Mouse (Mus musculus): Measurements from ENCODE around the gene Dpp7. TPM values are rescaled to one million over a fixed set of nuclear protein-coding genes. Genes with fewer than 3 reads are reported as not detected.

Gene Dpp7
- polyA plus RNA-seq, 1 experiment from 2014 or later, result 46.0 TPM

GRCm38 (mm10) chr2:25394281-25395221 is 38.4 kb upstream of the Dpp7 start:
- Histone ChIP-seq H3K9ac (peak overlapping the region; percentile 17; the same call in 1 of the 2 replicates), H3K27ac (0 out of 2 replicates have a peak overlapping the region, but pooled peaks have one; percentile 10), H3K4me3 (replicated peaks) (no peak overlapping the region), H3K27me3 (replicated peaks) (peaks cover 35% of the 10 kb centered on the region), H3K4me2 (replicated peaks) (no peak overlapping the region), H3K9me3 (no peaks in the 10 kb centered on the region), H3K36me3 (no peaks in the 10 kb centered on the region), H3K4me1 (replicated peaks) (peaks cover 16% of the 10 kb centered on the region)
- no peak for ATAC-seq
- 38% methylated on average over 3 of the region's 3 CpGs for WGBS

DNA sequence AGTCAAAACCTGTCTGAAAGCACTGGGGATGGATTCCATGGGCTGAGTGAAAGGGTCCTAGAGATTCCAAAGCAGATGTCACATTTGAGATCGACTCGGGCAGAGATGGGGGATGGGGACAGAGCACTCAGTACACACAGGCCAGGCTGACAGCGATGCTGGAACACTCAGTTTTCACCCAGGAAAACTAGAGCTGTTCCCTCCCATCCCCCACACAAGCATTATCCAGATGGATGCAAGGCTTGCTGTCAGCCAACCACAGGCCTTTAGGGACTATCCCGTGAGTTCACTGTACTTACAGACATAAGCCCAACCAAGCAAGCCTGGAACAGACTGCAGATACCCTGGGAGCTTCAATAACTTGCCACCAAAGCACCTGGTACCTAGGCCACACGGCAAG is 35.1 kb upstream of the Dpp7 start:
- no peaks in the 10 kb centered on the region for H3K36me3 ChIP-seq
- H3K4me3 ChIP-seq (replicated peaks), result no peak overlapping the region
- 64% methylated on average over 5 of the region's 5 CpGs for WGBS
- no peak overlapping the region for H3K4me2 ChIP-seq (replicated peaks)
- H3K27ac ChIP-seq, result no peak overlapping the region
- no peak overlapping the region for H3K9ac ChIP-seq
- peaks cover 16% of the 10 kb centered on the region for H3K4me1 ChIP-seq (replicated peaks)
- ATAC-seq, result no peak
- H3K27me3 ChIP-seq (replicated peaks), result peaks cover 6% of the 10 kb centered on the region
- H3K9me3 ChIP-seq, result no peaks in the 10 kb centered on the region

DNA sequence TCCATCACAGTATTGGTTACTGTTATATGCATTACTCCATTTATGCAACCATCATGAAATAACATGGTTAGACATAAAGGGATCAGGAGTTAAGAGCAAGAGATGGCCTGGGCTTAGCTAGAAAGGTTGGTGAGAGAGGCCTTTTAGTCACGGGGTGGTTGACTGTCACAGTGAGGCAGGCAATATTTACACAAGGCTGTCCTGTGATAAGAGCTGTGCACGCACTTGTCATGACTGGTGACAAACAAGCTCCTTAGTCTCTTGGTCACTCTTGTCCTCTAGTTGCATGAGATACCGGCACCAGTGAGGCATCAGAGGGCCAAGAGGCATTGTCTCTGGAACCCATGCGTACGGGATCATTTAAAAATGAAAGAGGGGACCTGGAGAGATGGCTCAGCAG is 28.3 kb upstream of the Dpp7 start:
- H3K27ac ChIP-seq, result no peak overlapping the region
- no peak overlapping the region for H3K4me2 ChIP-seq (replicated peaks)
- H3K4me1 ChIP-seq (replicated peaks), result no peaks in the 10 kb centered on the region
- H3K9me3 ChIP-seq, result no peaks in the 10 kb centered on the region
- ATAC-seq, result peak; percentile 41; the same call in 1 of the 2 replicates
- no peak overlapping the region for H3K9ac ChIP-seq
- H3K4me3 ChIP-seq (replicated peaks), result no peak overlapping the region
- no peaks in the 10 kb centered on the region for H3K27me3 ChIP-seq (replicated peaks)
- 59% methylated on average over 5 of the region's 5 CpGs for WGBS
- no peaks in the 10 kb centered on the region for H3K36me3 ChIP-seq

DNA sequence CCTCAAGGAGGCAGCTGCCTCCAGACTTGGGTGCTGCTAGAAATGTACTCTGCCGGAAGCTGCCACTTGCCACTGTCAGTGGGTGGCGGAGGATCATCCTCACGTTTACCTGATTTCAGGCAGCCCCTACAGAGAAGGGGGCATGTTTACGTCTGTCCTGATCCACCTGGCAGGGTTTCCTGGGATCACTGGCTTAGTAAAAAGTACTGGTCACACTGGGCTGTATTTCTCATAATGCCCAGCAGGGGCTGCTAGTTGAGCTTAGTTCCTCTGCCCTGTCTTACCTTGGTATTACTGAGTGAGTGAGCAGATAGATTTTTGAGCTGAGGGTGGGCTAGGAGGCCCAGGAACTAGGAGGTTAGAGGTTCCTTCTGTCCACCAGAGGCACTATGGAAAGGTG is 20.4 kb upstream of the Dpp7 start:
- Histone ChIP-seq H3K36me3 (peaks cover 11% of the 10 kb centered on the region), H3K27me3 (replicated peaks) (no peaks in the 10 kb centered on the region), H3K4me2 (replicated peaks) (no peak overlapping the region), H3K27ac (no peak overlapping the region), H3K9ac (no peak overlapping the region), H3K4me3 (replicated peaks) (no peak overlapping the region), H3K9me3 (no peaks in the 10 kb centered on the region), H3K4me1 (replicated peaks) (peaks cover 26% of the 10 kb centered on the region)
- 54% methylated on average over 4 of the region's 4 CpGs for whole genome bisulfite sequencing
- no peak for ATAC-seq

DNA sequence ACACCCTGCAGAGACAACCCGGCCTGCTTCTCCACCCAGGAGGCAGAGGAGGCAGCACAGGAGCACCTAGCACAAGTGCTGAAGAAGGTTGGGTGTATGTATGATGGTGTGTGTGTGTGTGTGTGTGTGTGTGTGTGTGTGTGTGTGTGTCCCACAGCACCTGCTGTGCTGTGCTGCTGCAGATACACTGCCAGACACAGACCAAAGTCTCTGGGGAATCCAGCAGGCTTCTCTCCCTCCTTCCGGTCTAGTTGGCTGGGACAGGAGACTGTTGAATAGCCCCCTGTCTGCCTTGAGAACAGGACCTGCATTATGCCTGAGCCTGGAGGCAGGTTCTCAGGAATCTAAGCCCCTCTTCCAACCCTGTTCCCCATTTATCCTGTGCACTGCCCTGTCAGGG is 17.3 kb upstream of the Dpp7 start:
- 50% methylated on average over 2 of the region's 2 CpGs for WGBS

GRCm38 (mm10) chr2:25372644-25373391 is 16.7 kb upstream of the Dpp7 start:
- H3K27me3 ChIP-seq (replicated peaks), result no peaks in the 10 kb centered on the region
- peaks cover 30% of the 10 kb centered on the region for H3K4me1 ChIP-seq (replicated peaks)
- no peaks in the 10 kb centered on the region for H3K9me3 ChIP-seq
- peak overlapping the region; percentile 78 for H3K27ac ChIP-seq
- peak; percentile 26 for ATAC-seq
- H3K36me3 ChIP-seq, result peaks cover 6% of the 10 kb centered on the region
- peak overlapping the region; percentile 96 for H3K4me2 ChIP-seq (replicated peaks)
- peak overlapping the region; percentile 80 for H3K4me3 ChIP-seq (replicated peaks)
- 3% methylated on average over 42 of the region's 42 CpGs for WGBS
- peak overlapping the region; percentile 73 for H3K9ac ChIP-seq

More for the DNA sequence above, 17.3 kb upstream of the Dpp7 start:
- Histone ChIP-seq H3K27ac (no peak overlapping the region), H3K9me3 (no peaks in the 10 kb centered on the region), H3K36me3 (peaks cover 11% of the 10 kb centered on the region), H3K4me3 (replicated peaks) (peak overlapping the region; percentile 80), H3K4me1 (replicated peaks) (peaks cover 30% of the 10 kb centered on the region), H3K4me2 (replicated peaks) (peak overlapping the region; percentile 96), H3K27me3 (replicated peaks) (no peaks in the 10 kb centered on the region), H3K9ac (peak overlapping the region; percentile 73)
- ATAC-seq, result no peak

- no peaks in the 10 kb centered on the region for H3K27me3 ChIP-seq (replicated peaks)
- WGBS, result under 1% methylated on average over 65 of the region's 65 CpGs
- peak; percentile 91 for ATAC-seq
These were observed 15.8 kb upstream of the Dpp7 start, which contains the start of gene Sapcd2 for GRCm38 (mm10) chr2:25371764-25372643. TSS of gene Sapcd2 (plus strand) at chr2:25372321.

GRCm38 (mm10) chr2:25369996-25370395 is 13.8 kb upstream of the Dpp7 start:
- Histone ChIP-seq H3K27ac (no peak overlapping the region), H3K9me3 (no peaks in the 10 kb centered on the region), H3K36me3 (no peaks in the 10 kb centered on the region), H3K27me3 (replicated peaks) (no peaks in the 10 kb centered on the region), H3K9ac (no peak overlapping the region), H3K4me3 (replicated peaks) (no peak overlapping the region), H3K4me1 (replicated peaks) (peaks cover 30% of the 10 kb centered on the region), H3K4me2 (replicated peaks) (0 out of 2 replicates have a peak overlapping the region, but pooled peaks have one; percentile 14)
- ATAC-seq, result no peak
- WGBS, result 65% methylated on average over 3 of the region's 3 CpGs

More at GRCm38 (mm10) chr2:25371764-25372643, 15.8 kb upstream of the Dpp7 start, which contains the start of gene Sapcd2:
- Histone ChIP-seq H3K9me3 (no peaks in the 10 kb centered on the region), H3K27ac (peak within 1 kb of the TSS; percentile 89), H3K4me3 (replicated peaks) (peak within 1 kb of the TSS; percentile 80), H3K9ac (peak within 1 kb of the TSS; percentile 73), H3K4me2 (replicated peaks) (peak within 1 kb of the TSS; percentile 96), H3K4me1 (replicated peaks) (peaks cover 30% of the 10 kb centered on the region), H3K36me3 (no peaks in the 10 kb centered on the region)

DNA sequence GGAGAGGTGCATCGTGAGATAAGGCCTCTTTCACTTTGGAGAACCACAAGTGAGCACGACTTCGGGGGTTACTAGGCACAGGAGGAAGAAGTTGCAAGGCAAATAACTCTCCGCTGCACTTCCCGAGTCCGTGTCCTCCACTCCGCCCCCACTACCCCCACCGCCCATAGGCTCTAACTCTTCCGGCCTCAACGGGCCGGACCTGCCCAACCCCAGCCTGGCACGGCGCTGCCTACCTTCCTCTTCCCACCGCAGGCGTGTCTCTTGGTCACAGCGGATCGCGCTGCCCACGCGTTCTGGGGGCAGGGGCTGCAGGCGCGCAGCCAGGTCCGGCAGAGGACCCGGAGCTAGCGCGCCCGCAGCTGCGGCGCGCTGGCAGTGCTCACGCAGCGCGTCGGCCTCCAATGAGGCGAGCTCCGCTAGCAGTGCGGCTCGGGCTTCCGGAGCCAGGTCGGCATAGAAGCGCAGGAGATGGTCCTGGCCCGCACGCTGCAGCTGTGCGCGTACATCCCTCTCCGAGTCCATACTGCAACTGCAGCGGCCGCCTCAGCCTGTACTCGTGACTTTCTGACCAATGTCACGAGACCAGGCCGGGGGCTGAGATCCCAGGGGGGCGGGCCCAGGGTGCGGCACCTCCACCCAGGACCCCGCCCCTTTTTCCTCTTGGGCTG is 9.1 kb upstream of the Dpp7 start, which contains the start of gene Uap1l1:
Uap1l1 (minus strand) TSS at position 592 of the 671 bp plus-strand sequence.
- Histone ChIP-seq H3K9ac (peak within 1 kb of the TSS; percentile 70), H3K27me3 (replicated peaks) (no peaks in the 10 kb centered on the region), H3K4me2 (replicated peaks) (peak within 1 kb of the TSS; percentile 95), H3K36me3 (no peaks in the 10 kb centered on the region), H3K9me3 (no peaks in the 10 kb centered on the region), H3K4me1 (replicated peaks) (peaks cover 13% of the 10 kb centered on the region), H3K27ac (peak within 1 kb of the TSS; percentile 75), H3K4me3 (replicated peaks) (peak within 1 kb of the TSS; percentile 68)
- ATAC-seq, result peak; percentile 85
- WGBS, result under 1% methylated on average over 54 of the region's 54 CpGs

DNA sequence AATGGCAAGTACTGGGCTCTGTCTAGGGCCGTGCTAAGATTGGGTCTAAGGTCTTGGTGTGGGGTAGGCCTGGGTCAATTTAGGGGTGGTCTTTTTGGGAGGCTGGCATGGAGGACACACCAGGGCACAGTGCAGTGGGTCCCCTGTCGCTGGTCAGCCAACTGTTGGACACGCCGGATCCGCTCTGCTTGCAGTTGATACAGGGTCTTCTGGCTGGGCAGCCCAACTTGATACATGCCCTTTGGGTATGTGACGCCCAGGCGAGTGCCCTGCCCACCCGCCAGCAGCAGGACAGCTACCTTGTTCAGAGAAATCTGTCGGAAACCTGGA is 8.6 kb upstream of the Dpp7 start:
- 29% methylated on average over 9 of the region's 9 CpGs for WGBS
- ATAC-seq, result 0 out of 2 replicates have a peak, but pooled peaks have one; percentile 0
- H3K4me3 ChIP-seq (replicated peaks), result peak overlapping the region; percentile 68
- peak overlapping the region; percentile 75; the same call in 1 of the 2 replicates for H3K27ac ChIP-seq
- no peaks in the 10 kb centered on the region for H3K9me3 ChIP-seq
- H3K9ac ChIP-seq, result peak overlapping the region; percentile 70
- no peaks in the 10 kb centered on the region for H3K27me3 ChIP-seq (replicated peaks)
- peak overlapping the region; percentile 95 for H3K4me2 ChIP-seq (replicated peaks)
- no peaks in the 10 kb centered on the region; the same call in 1 of the 2 replicates for H3K36me3 ChIP-seq
- H3K4me1 ChIP-seq (replicated peaks), result peaks cover 13% of the 10 kb centered on the region

- 78% methylated on average over 4 of the region's 4 CpGs for WGBS
- no peak for ATAC-seq
- Histone ChIP-seq H3K4me3 (replicated peaks) (peak overlapping the region; percentile 68), H3K27me3 (replicated peaks) (no peaks in the 10 kb centered on the region), H3K9me3 (no peaks in the 10 kb centered on the region), H3K4me1 (replicated peaks) (peaks cover 13% of the 10 kb centered on the region), H3K9ac (peak overlapping the region; percentile 70), H3K36me3 (no peaks in the 10 kb centered on the region; the same call in 1 of the 2 replicates), H3K27ac (peak overlapping the region; percentile 75; the same call in 1 of the 2 replicates), H3K4me2 (replicated peaks) (peak overlapping the region; percentile 95)
These were observed 8.2 kb upstream of the Dpp7 start for GRCm38 (mm10) chr2:25364313-25364712.
